Mouse (Mus musculus) hindbrain, embryonic 14.5 days (tissue): ENCODE data around the gene Carmil3. TPM values are rescaled to one million over a fixed set of nuclear protein-coding genes. Genes with fewer than 3 reads are reported as not detected.

ENCODE experiments used
- ATAC-seq: fragments of 200-750 bp; cut with Nextera tagmentation; 2 replicates; pipeline ENCODE4 v1.8.0; 2017; ENCODE audit warnings: moderate number of reproducible peaks, mild to moderate bottlenecking, moderate TSS enrichment, moderate library complexity; ENCODE audit not compliant: low FRiP score
- DNase-seq: peaks from one replicate; pipeline ENCODE4 v3.0.0-alpha.2; 2015; ENCODE audit warnings: low spot score
- H3K27ac ChIP-seq: fragments of 300-500 bp; sonication (generic); 2 replicates; pipeline ENCODE4 v1.5.1; 2014; ENCODE audit warnings: mild to moderate bottlenecking, moderate library complexity
- H3K27me3 ChIP-seq: fragments of 300-500 bp; sonication (generic); 2 replicates; pipeline ENCODE4 v1.6.1; 2014; ENCODE audit warnings: mild to moderate bottlenecking, low read length, mixed read lengths; ENCODE audit not compliant: control insufficient read depth, insufficient read depth
- H3K36me3 ChIP-seq: fragments of 300-500 bp; sonication (generic); replicated peaks from 2 replicates; pipeline ENCODE4 v1.6.1; 2014; ENCODE audit not compliant: control insufficient read depth, insufficient read depth
- H3K4me1 ChIP-seq: fragments of 300-500 bp; sonication (generic); replicated peaks from 2 replicates; pipeline ENCODE4 v1.6.1; 2014; ENCODE audit warnings: antibody characterized with exemption, low read length, mixed read lengths; ENCODE audit not compliant: control insufficient read depth, insufficient read depth
- H3K4me2 ChIP-seq: fragments of 300-500 bp; sonication (generic); replicated peaks from 2 replicates; pipeline ENCODE4 v1.6.1; 2014; ENCODE audit warnings: mild to moderate bottlenecking, moderate library complexity
- H3K4me3 ChIP-seq: fragments of 300-500 bp; sonication (generic); replicated peaks from 2 replicates; pipeline ENCODE4 v1.5.1; 2014; ENCODE audit warnings: mild to moderate bottlenecking, low read length
- H3K9ac ChIP-seq: fragments of 300-500 bp; sonication (generic); 2 replicates; pipeline ENCODE4 v1.6.1; 2014
- H3K9me3 ChIP-seq: fragments of 300-500 bp; sonication (generic); 2 replicates; pipeline ENCODE4 v1.6.1; 2016; ENCODE audit warnings: low read length; ENCODE audit not compliant: control insufficient read depth
- WGBS: fragments of 180-500 bp; shearing (Covaris S2); extraction: QIAGEN DNeasy Blood & Tissue Kit; methylation state at CpG from one replicate; pipeline ENCODE4 v1.1.7; 2014; 5-methylcytosine and 5-hydroxymethylcytosine counted together
- polyA plus RNA-seq: library from polyadenylated mRNA; unstranded; fragments of >200 nt; fragmentation: Nextera tagmentation; extraction: Ambion mirVana; gene quantifications from 2 replicates; pipeline ENCODE4 v1.2.1, GENCODE M21; 2014

Carmil3 gene
- polyA plus RNA-seq, result 30.0 and 31.1 TPM in 2 replicates

DNA sequence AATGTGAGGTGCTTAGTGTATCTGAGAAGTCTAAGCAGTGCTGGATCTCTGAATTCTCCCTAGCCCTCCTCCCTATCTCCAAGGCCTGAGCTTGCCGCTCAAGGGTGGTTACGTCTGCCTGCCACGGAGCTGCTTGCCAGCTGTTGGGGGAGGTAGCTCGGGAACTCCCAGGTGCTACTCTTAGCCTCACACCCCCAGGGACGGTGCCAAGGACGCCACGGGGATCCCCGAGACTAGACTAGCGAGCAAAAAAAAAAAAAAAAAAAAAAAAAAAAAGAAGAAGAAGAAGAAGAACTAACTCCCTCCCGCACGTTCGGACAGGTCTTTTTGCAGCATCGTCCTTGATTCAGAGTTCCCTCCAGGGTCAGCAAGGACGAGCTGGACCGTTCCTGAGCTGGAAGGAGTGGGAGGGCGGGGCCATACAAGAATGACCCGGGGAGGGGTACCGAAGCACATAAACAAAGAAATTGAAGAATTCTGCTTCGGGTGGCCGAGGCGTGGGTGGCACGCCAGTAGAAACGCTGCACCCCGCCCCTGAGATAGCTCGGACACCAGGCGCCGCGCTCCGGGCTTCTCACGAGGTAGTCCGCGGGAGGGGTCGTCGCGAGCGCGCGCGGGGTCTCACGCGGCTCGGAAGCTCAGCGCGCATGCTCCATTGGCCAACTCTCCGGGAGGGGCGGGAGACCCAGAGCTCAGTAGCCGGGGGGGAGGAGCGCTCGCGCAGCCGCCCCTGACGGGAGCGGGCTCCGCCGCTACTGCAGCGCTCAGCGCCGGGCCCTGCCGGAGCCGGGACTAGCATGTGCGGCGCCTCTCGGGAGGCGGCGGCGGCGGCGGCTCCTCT lies at the start of gene Carmil3:
Carmil3 (plus strand) TSS at position 291 of the 841 bp plus-strand sequence.
- H3K4me2 ChIP-seq, result peak within 1 kb of the TSS; percentile 81
- H3K9ac ChIP-seq, result peak within 1 kb of the TSS; percentile 95
- H3K4me3 ChIP-seq, result peak within 1 kb of the TSS; percentile 91
- no peaks in the 10 kb centered on the region; the same call in 1 of the 2 replicates for H3K4me1 ChIP-seq
- WGBS, result 1% methylated on average over 68 of the region's 68 CpGs
- peak within 1 kb of the TSS; percentile 95 for H3K27ac ChIP-seq
- H3K27me3 ChIP-seq, result no peaks in the 10 kb centered on the region
- H3K9me3 ChIP-seq, result no peaks in the 10 kb centered on the region
- ATAC-seq, result peak; percentile 93
- peaks cover 16% of the 10 kb centered on the region for H3K36me3 ChIP-seq
- peak; percentile 93 for DNase-seq

DNA sequence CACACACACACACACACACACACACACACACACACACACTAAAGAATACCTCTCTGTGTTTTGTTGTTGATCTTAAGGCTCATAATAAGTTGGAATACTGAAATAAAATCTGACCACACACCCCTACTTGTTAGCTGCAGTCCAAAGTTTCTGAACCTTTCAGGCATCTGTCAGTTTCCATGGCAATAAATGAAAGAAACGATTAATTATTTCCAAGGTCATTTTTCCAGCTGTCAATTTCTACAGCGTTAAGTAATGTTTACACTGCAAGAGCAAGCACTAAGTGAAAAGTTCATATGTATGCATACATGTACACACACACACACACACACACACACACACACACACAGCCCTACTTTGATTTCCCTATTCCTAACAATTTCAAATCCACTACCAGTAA lies 32.8 kb upstream of the Carmil3 start:
- 65% methylated on average over 2 of the region's 2 CpGs for WGBS
- ATAC-seq (no peak), DNase-seq (no peak)
- Histone ChIP-seq H3K9ac (no peak overlapping the region), H3K27me3 (no peaks in the 10 kb centered on the region), H3K4me1 (no peaks in the 10 kb centered on the region), H3K4me2 (no peak overlapping the region), H3K4me3 (no peak overlapping the region), H3K27ac (no peak overlapping the region), H3K9me3 (peaks cover 5% of the 10 kb centered on the region; the same call in 1 of the 2 replicates), H3K36me3 (no peaks in the 10 kb centered on the region)

DNA sequence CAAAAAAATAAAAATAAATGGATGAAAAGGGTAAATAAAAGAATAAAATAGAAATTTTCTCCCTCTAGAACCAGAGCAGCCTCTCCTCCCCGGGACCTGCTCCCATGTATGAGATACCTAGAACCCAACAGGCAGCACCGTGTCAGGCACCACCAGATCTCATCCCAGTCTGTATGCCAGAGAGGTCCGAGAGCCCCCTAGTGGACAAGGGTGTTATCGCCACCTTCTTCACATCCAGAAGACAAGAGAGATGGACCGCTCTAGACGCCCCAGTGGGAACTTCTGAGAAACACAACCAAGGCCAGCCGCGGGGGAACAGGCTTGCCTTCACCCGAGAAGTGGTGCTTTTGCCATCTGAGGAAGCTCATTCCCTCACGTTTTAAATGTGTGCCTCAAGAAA lies 32.2 kb upstream of the Carmil3 start:
- peak; percentile 54 for DNase-seq
- H3K9me3 ChIP-seq, result peaks cover 5% of the 10 kb centered on the region; the same call in 1 of the 2 replicates
- no peak overlapping the region for H3K27ac ChIP-seq
- no peaks in the 10 kb centered on the region for H3K4me1 ChIP-seq
- H3K9ac ChIP-seq, result no peak overlapping the region
- H3K4me3 ChIP-seq, result no peak overlapping the region
- no peaks in the 10 kb centered on the region for H3K27me3 ChIP-seq
- no peaks in the 10 kb centered on the region for H3K36me3 ChIP-seq
- H3K4me2 ChIP-seq, result no peak overlapping the region
- WGBS, result 19% methylated on average over 10 of the region's 10 CpGs
- no peak for ATAC-seq

DNA sequence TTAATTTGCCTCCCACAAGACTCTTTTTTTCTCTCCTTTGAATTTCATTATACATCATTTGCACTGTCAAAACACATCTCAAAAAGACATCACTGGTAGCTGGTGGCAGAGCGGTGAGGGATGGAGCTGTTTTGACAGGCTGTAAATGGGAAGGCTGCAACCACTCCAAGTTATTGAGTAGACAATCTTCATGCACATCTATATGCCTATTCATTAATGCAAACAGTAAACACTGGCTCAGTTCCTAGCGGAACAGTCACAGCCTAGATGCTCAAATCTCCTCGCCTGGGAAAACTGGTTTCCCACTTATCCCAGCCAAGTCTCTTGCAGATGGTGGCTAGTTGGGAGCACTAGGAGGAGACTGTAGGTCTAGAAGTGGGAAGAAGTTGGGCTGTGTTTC lies 31.7 kb upstream of the Carmil3 start:
- H3K27ac ChIP-seq, result no peak overlapping the region
- peaks cover 5% of the 10 kb centered on the region; the same call in 1 of the 2 replicates for H3K9me3 ChIP-seq
- DNase-seq (no peak), ATAC-seq (no peak)
- WGBS, result 87% methylated on average over 3 of the region's 3 CpGs
- H3K4me1 ChIP-seq, result no peaks in the 10 kb centered on the region
- H3K4me3 ChIP-seq, result no peak overlapping the region
- H3K4me2 ChIP-seq, result no peak overlapping the region
- H3K9ac ChIP-seq, result no peak overlapping the region
- no peaks in the 10 kb centered on the region for H3K36me3 ChIP-seq
- H3K27me3 ChIP-seq, result no peaks in the 10 kb centered on the region

DNA sequence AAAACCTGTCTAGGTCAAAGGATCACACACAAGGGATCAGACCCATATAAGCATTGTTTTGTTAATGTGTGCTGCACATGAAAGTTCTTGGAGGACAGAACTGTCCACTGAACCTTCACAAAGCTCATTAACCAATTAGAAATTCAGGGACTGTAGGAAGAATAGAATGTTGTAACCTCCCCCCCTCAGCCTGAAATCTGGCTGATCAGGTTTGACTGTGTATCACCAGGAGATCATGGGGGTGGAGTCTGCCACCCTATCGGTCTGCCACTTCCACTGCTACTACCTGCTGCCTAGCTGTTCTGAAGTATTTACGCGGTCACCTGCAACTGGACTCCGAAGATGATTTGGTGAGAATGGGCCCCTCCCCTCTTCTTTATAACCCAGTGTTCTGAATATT lies 30.7 kb upstream of the Carmil3 start:
- Histone ChIP-seq H3K4me2 (no peak overlapping the region), H3K27me3 (no peaks in the 10 kb centered on the region), H3K9me3 (peaks cover 5% of the 10 kb centered on the region; the same call in 1 of the 2 replicates), H3K4me1 (no peaks in the 10 kb centered on the region), H3K4me3 (no peak overlapping the region), H3K27ac (no peak overlapping the region), H3K36me3 (no peaks in the 10 kb centered on the region), H3K9ac (no peak overlapping the region)
- 71% methylated on average over 4 of the region's 4 CpGs for WGBS
- no peak for DNase-seq
- no peak for ATAC-seq

DNA sequence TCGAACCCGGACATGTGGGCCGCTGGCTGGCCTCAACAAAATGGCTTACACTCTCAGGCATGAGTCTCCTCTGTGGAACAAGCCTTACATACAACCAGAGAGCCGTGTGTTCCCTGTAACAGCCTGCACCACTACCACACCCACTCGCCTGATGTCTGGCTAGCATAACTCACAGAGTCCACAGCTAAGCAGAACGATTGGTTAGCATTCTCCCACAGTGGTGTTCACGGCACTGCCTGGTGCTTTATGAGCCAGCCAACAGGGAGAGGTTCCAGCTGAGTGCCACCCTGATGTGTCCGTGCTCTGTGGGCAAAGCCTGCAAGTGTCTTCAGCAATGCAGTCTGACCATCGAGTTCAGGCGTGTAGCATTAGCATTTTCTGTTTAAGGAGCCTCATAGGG lies 30.2 kb upstream of the Carmil3 start:
- Histone ChIP-seq H3K27me3 (no peaks in the 10 kb centered on the region), H3K36me3 (no peaks in the 10 kb centered on the region), H3K9me3 (peaks cover 5% of the 10 kb centered on the region; the same call in 1 of the 2 replicates), H3K4me3 (no peak overlapping the region), H3K9ac (no peak overlapping the region), H3K27ac (no peak overlapping the region), H3K4me2 (no peak overlapping the region), H3K4me1 (no peaks in the 10 kb centered on the region)
- no peak for DNase-seq
- ATAC-seq, result no peak
- WGBS, result 73% methylated on average over 10 of the region's 10 CpGs

DNA sequence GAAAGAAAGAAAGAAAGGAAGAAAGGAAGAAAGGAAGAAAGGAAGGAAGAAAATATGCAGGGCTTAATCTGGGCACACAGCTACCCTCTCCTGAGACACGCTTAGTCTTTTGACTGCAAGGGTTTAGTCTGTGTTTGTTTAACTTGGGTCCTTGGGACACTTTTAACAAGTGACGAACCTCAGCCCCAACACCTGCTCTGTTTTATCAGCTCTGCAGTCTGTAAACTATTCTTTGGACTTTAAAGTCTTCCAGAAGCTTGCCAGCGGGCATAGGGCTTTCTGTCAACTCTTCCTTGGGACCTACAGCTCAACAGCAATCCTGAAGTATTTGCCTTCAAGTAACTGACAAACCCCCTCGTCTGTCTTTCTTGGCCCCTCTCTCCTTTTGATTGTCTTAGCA lies 28.7 kb upstream of the Carmil3 start:
- H3K27ac ChIP-seq, result no peak overlapping the region

DNA sequence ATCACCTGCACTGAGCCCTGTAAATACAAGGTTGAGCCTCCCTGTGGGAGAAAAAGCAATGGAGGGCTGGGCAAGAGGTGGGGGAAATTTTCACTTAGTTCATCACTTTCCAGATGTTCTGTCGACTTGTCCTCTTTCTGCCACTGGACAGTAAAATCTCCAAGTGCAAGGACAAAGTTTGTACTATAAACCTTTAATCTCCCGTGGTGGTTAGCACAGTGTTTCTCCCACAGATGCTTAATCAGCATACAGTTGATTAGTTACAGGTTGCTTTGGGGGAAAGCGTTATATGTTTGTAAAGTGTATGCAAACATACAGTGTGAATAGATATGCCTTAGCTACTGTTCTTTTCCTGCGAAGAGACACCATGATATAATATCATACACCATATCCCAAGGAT lies 24.0 kb upstream of the Carmil3 start:
- ATAC-seq (no peak), DNase-seq (no peak)
- Histone ChIP-seq H3K36me3 (no peaks in the 10 kb centered on the region), H3K4me3 (no peak overlapping the region), H3K4me1 (no peaks in the 10 kb centered on the region), H3K9ac (no peak overlapping the region), H3K27me3 (no peaks in the 10 kb centered on the region), H3K27ac (no peak overlapping the region), H3K9me3 (no peaks in the 10 kb centered on the region), H3K4me2 (no peak overlapping the region)
- WGBS, result 84% methylated on average over 4 of the region's 4 CpGs

More for the DNA sequence above, 28.7 kb upstream of the Carmil3 start:
- 75% methylated on average over 4 of the region's 4 CpGs for WGBS
- DNase-seq, result no peak
- ATAC-seq, result no peak
- Histone ChIP-seq H3K4me2 (no peak overlapping the region), H3K27me3 (no peaks in the 10 kb centered on the region), H3K9ac (no peak overlapping the region), H3K4me1 (no peaks in the 10 kb centered on the region), H3K4me3 (no peak overlapping the region), H3K36me3 (no peaks in the 10 kb centered on the region), H3K9me3 (no peaks in the 10 kb centered on the region)

DNA sequence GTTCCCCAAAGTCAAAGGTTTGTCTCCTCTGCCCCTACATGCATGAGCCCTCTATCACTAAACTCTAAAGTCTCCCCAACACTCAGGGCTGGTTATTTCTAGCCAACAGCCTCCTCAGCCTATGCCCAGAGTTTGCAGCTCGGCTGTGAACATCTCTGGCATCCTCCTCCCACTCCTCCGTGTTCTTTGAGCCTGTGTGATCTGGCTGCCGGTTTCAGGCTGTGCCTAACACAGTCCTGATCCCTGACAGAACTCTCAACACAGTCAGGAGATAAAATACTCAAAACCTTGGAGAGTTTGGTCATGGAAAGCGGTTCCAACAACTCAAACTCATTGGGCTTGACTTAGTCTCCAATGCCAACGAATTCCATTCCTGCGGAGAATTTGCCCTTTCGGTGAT lies 23.3 kb upstream of the Carmil3 start:
- Histone ChIP-seq H3K9me3 (no peaks in the 10 kb centered on the region), H3K27ac (no peak overlapping the region), H3K4me1 (no peaks in the 10 kb centered on the region), H3K4me2 (no peak overlapping the region), H3K9ac (no peak overlapping the region), H3K27me3 (no peaks in the 10 kb centered on the region), H3K36me3 (no peaks in the 10 kb centered on the region), H3K4me3 (no peak overlapping the region)
- no peak for DNase-seq
- no peak for ATAC-seq
- 85% methylated on average over 7 of the region's 7 CpGs for WGBS
